Mouse (Mus musculus) cerebellum, adult 2 months (tissue): Measurements from ENCODE around the gene Tcf7l2.

Experiments used
- CTCF ChIP-seq: fragments of 200-500 bp; IDR thresholded peaks from 2 replicates; pipeline ENCODE4 v1.5.1; 2011; ENCODE audit warnings: low read depth, mild to moderate bottlenecking, control low read depth, low read length, moderate library complexity, borderline replicate concordance; ENCODE audit not compliant: insufficient read depth
- POLR2A ChIP-seq: fragments of 200-500 bp; IDR thresholded peaks from 2 replicates; pipeline ENCODE4 v1.6.1; 2011; ENCODE audit warnings: low read length, control low read depth, borderline replicate concordance; ENCODE audit not compliant: insufficient read depth

- TF ChIP-seq POLR2A (no peak), CTCF (no peak)
Measured at GRCm38 (mm10) chr19:55793029-55793428, 51.4 kb downstream of the Tcf7l2 start.
